Mouse (Mus musculus) liver, adult 2 months (tissue): Measurements from ENCODE around the gene Cfap77. TPM values are rescaled to one million over a fixed set of nuclear protein-coding genes. Genes with fewer than 3 reads are reported as not detected.

ENCODE experiments used
- DNase-seq: peaks from one replicate; pipeline ENCODE4 v3.0.0-alpha.2; 2011; ENCODE audit warnings: low read depth, low spot score; ENCODE audit errors: extremely low read depth
- H3K27ac ChIP-seq: fragments of 200-500 bp; replicated peaks from 2 replicates; pipeline ENCODE4 v1.5.1; 2012; ENCODE audit warnings: low read depth, mild to moderate bottlenecking, control low read depth, inconsistent platforms, low read length; ENCODE audit not compliant: insufficient read depth
- H3K27me3 ChIP-seq: fragments of 200-500 bp; 2 replicates; pipeline ENCODE4 v1.6.1; 2012; ENCODE audit warnings: mild to moderate bottlenecking, moderate library complexity, low read length, inconsistent platforms; ENCODE audit not compliant: control insufficient read depth, insufficient read depth
- H3K36me3 ChIP-seq: fragments of 200-500 bp; 2 replicates; pipeline ENCODE4 v1.6.1; 2012; ENCODE audit warnings: low read length, inconsistent platforms; ENCODE audit not compliant: control insufficient read depth, insufficient read depth
- H3K4me1 ChIP-seq: fragments of 200-500 bp; 2 replicates; pipeline ENCODE4 v1.6.1; 2011; ENCODE audit warnings: low read length; ENCODE audit not compliant: control insufficient read depth, insufficient read depth
- H3K4me3 ChIP-seq: fragments of 200-500 bp; 2 replicates; pipeline ENCODE4 v1.5.1; 2011; ENCODE audit warnings: low read depth, mild to moderate bottlenecking, control low read depth, low read length, moderate library complexity; ENCODE audit not compliant: insufficient read depth
- H3K79me2 ChIP-seq: fragments of 200-500 bp; 2 replicates; pipeline ENCODE4 v1.6.1; 2012; ENCODE audit warnings: inconsistent platforms, mild to moderate bottlenecking, low read length, moderate library complexity; ENCODE audit not compliant: control insufficient read depth, insufficient read depth
- H3K9ac ChIP-seq: fragments of 200-500 bp; 2 replicates; pipeline ENCODE4 v1.6.1; 2012; ENCODE audit warnings: low read depth, mild to moderate bottlenecking, control low read depth, inconsistent platforms, low read length
- CTCF ChIP-seq: fragments of 200-500 bp; IDR thresholded peaks from 2 replicates; pipeline ENCODE4 v1.5.1; 2011; ENCODE audit warnings: low read depth, low read length, control low read depth
- POLR2A ChIP-seq: fragments of 200-500 bp; IDR thresholded peaks from 2 replicates; pipeline ENCODE4 v1.6.1; 2011; ENCODE audit warnings: low read length, control low read depth; ENCODE audit not compliant: insufficient read depth; ENCODE audit errors: extremely low read depth
- WGBS: fragments of 180-500 bp; shearing (Covaris S2); methylation state at CpG from one replicate; pipeline ENCODE4 v1.1.7; 2018; 5-methylcytosine and 5-hydroxymethylcytosine counted together
- polyA plus RNA-seq: library from polyadenylated mRNA; depleted of rRNA; stranded (reverse); fragments of >200 nt; gene quantifications from 2 replicates; pipeline ENCODE4 v1.2.3, GENCODE M21; 2012
- total RNA-seq: library from RNA; depleted of rRNA; stranded (reverse); fragments of >200 nt; gene quantifications from 2 replicates; pipeline ENCODE4 v1.2.3, GENCODE M21; 2014

Cfap77 gene
- total and polyA plus RNA-seq, 2 experiments, result 0.06 TPM; not detected in 1

GRCm38 (mm10) chr2:29031951-29032350 lies 22.9 kb downstream of the Cfap77 start:
- Histone ChIP-seq H3K27me3 (no peaks in the 10 kb centered on the region), H3K4me3 (no peak overlapping the region), H3K4me1 (peaks cover 14% of the 10 kb centered on the region), H3K9ac (no peak overlapping the region), H3K36me3 (no peaks in the 10 kb centered on the region), H3K27ac (no peak overlapping the region), H3K79me2 (no peaks in the 10 kb centered on the region)
- no peak for DNase-seq
- WGBS, result 90% methylated on average over 4 of the region's 4 CpGs
- TF ChIP-seq POLR2A, result no peak
- no peak for TF ChIP-seq CTCF

DNA sequence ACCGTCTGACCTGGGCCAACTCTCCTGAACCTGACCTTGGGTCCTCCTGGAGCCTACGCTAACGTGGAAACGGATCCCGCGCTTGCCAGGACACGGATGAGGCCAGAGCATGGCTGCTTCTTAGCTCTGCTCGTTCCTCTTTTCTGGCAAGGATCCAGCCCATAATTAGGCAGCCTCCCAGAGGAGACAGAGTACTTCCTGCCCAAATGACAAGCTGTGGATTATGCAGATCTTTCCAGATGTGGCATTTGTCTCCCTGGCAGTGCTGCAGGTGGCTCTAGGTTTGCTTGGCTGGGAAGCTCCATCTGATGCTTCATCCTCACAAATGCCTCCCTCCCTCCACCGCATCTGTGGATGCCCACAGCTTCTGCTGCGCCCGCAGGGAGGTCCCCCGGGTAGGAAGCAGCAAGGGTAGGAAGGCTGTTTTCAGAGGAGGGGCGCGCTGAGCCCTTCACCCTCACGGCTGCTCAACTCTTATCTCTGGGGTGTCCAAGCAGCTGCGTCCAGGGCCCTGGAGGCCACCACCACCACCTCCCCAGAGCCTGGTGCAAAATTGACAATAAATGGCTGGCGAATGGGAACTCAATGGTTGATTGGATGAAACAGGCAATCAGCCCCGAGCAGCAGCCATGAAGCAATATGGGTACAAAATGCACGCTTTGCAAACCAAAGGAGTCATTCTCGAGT lies 24.7 kb downstream of the Cfap77 start:
- H3K4me3 ChIP-seq, result no peak overlapping the region
- H3K27ac ChIP-seq, result no peak overlapping the region
- H3K4me1 ChIP-seq, result peaks cover 8% of the 10 kb centered on the region
- WGBS, result 44% methylated on average over 20 of the region's 20 CpGs
- no peaks in the 10 kb centered on the region for H3K27me3 ChIP-seq
- no peaks in the 10 kb centered on the region for H3K79me2 ChIP-seq
- H3K36me3 ChIP-seq, result no peaks in the 10 kb centered on the region
- TF ChIP-seq CTCF, result no peak
- TF ChIP-seq POLR2A, result no peak
- no peak overlapping the region for H3K9ac ChIP-seq
- DNase-seq, result no peak

- WGBS, result 79% methylated on average over 5 of the region's 5 CpGs
- Histone ChIP-seq H3K36me3 (no peaks in the 10 kb centered on the region), H3K4me1 (peaks cover 4% of the 10 kb centered on the region; the same call in 1 of the 2 replicates), H3K9ac (no peak overlapping the region), H3K27ac (no peak overlapping the region), H3K27me3 (no peaks in the 10 kb centered on the region), H3K79me2 (no peaks in the 10 kb centered on the region), H3K4me3 (no peak overlapping the region)
- no peak for DNase-seq
- TF ChIP-seq CTCF, result no peak
Observed at GRCm38 (mm10) chr2:29025284-29025683, 29.6 kb downstream of the Cfap77 start.

- Histone ChIP-seq H3K4me3 (no peak overlapping the region), H3K79me2 (no peaks in the 10 kb centered on the region), H3K27me3 (no peaks in the 10 kb centered on the region), H3K9ac (no peak overlapping the region), H3K4me1 (no peaks in the 10 kb centered on the region), H3K36me3 (no peaks in the 10 kb centered on the region), H3K27ac (no peak overlapping the region)
- no peak for TF ChIP-seq POLR2A
- TF ChIP-seq CTCF, result no peak
- DNase-seq, result no peak
- 95% methylated on average over 7 of the region's 7 CpGs for WGBS
Observed at GRCm38 (mm10) chr2:29023001-29023400, 31.9 kb downstream of the Cfap77 start.

DNA sequence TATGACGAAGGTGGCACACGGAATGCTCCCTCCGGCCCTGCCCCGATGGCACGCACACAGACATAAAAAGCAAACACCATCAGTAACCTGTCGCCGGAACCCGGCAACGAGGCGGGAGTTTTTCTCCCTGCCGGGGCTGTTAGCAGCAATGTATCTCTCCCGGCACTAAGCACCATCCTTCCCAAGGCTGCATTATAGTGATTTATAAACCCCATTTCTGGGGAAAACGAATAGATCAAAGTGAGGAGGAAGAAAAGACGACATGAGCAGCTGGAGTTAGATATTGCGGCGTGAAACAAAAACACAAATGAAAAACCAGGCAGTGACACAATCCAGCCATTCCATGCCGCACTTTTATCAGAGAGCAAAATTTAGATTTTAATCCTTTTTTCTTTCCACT lies 33.8 kb downstream of the Cfap77 start:
- H3K79me2 ChIP-seq, result no peaks in the 10 kb centered on the region
- TF ChIP-seq CTCF, result no peak
- no peak for TF ChIP-seq POLR2A
- no peak overlapping the region for H3K27ac ChIP-seq
- no peaks in the 10 kb centered on the region for H3K27me3 ChIP-seq
- WGBS, result 61% methylated on average over 17 of the region's 17 CpGs
- no peak overlapping the region for H3K9ac ChIP-seq
- no peaks in the 10 kb centered on the region for H3K4me1 ChIP-seq
- DNase-seq, result no peak
- no peaks in the 10 kb centered on the region for H3K36me3 ChIP-seq
- no peak overlapping the region for H3K4me3 ChIP-seq

DNA sequence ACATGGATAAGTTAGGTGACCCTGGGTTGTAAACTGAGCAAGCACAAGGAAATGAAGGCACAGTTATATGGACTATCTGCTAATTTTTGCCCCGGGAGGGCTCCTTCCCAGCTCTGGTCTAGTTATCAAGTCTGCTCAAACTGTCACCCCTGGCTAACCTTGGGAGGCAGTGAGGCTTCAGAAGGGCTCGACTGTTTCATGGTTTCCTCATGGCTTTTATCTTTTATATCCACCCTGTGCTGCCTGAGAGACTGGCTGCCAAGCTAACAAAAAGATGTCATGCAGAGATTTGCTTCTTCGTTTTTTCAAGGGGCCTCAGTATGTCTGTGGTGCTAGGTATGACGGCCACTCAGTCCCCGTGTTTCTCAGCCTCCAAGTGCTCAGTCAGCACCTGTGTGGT lies 36.2 kb downstream of the Cfap77 start:
- H3K4me3 ChIP-seq, result no peak overlapping the region
- no peaks in the 10 kb centered on the region for H3K4me1 ChIP-seq
- DNase-seq, result no peak
- H3K27me3 ChIP-seq, result no peaks in the 10 kb centered on the region
- H3K27ac ChIP-seq, result no peak overlapping the region
- TF ChIP-seq POLR2A (no peak), CTCF (no peak)
- no peaks in the 10 kb centered on the region for H3K36me3 ChIP-seq
- no peaks in the 10 kb centered on the region for H3K79me2 ChIP-seq
- H3K9ac ChIP-seq, result no peak overlapping the region
- WGBS, result 74% methylated on average over 5 of the region's 5 CpGs
